Mouse (Mus musculus): ENCODE results near the gene Pth2r.

GRCm38 (mm10) chr1:65237712-65238111, 44.1 kb upstream of the Pth2r start:
- TF ChIP-seq MYOG (IDR thresholded peaks at IDR 0.05; ENCODE audit: control insufficient read depth in 1 of 3, insufficient read depth in 1 of 3, insufficient read length in 2 of 3, low read depth in 2 of 3) (no peak), POLR2A (IDR thresholded peaks at IDR 0.05; ENCODE audit: insufficient read length, low read depth) (no peak)
